Mouse (Mus musculus) layer of hippocampus, adult 18-20 months (tissue): Measurements from ENCODE around the gene Stam2. TPM values are rescaled to one million over a fixed set of nuclear protein-coding genes. Genes with fewer than 3 reads are reported as not detected.

Experiments used
- DNase-seq, 2 experiments: peaks; one replicate each; pipeline ENCODE4 v3.0.0; 2022; ENCODE audit warnings: low spot score in 2 of 2
- total RNA-seq, 2 experiments: library from RNA; stranded (reverse); gene quantifications; 2 replicates each; pipeline ENCODE4 v1.2.3; 2021

Gene Stam2
- total RNA-seq, 2 experiments from 2014 or later, result 22.2 to 23.2 TPM

DNA sequence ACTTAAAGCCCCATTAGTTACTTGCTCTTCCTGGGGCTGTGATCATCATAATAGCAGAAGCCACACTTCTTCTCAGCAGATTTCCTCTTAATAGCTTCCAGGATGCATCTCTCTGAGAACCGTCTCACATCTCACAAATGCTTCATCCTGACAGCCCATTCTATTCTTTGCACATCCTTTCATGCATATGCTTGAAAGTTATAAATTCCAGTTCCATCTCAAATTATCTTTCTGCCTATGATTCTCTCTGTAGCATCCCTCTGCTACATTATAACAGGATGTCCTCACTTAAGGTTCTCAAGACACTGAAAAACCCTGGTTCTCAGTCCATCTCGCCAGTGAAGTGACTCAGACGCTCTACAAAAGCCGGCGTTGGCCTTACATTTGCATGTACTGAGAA lies 85.4 kb downstream of the Stam2 start:
- no peak for DNase-seq

GRCm38 (mm10) chr2:52654541-52654940 lies 87.5 kb downstream of the Stam2 start:
- no peak for DNase-seq

DNA sequence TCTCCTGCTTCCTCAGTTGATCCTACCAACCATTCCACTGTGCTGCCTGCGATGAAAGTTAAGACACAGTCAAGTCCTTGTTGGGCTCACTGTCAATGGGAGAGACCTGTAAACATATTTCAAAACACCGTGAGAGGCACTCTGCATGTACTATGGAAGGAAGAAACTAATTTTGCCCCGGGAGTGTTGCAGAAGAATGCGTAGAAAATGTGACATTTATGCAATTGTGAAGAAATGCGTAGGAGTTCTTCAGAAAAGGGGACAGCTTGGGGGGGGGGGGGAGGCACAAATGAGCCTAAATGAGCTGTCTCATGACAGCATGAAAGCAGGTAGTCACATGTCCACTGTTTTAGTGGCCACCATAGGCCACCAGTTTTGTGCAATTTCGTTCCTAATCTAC lies 90.5 kb downstream of the Stam2 start:
- no peak for DNase-seq

GRCm38 (mm10) chr2:52647255-52647998 lies 94.7 kb downstream of the Stam2 start:
- DNase-seq, result no peak

DNA sequence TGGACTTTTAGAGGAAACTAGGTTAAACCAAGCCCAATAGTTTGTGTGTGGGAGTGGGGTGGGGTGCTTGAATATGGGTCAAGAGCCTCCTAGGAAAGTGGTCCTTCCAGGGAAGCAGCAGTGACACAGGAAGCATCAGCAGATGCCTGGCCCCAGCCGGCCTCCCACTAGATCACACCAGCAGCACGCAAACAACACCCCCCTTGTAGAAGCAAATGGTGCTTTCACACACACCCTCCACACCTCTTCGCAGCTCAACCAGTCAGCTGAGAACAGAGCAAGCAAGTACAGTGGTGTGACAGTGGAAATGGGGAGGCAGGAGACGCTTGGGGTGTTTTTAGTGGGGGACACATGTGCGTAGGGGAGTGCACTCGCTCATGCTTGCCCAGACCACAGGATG lies 98.4 kb downstream of the Stam2 start:
- no peak for DNase-seq

Other genes starting within 250 kb of the Stam2 start
- 10 to 100 TPM; 74.9 to 75.9 TPM for gene Cacnb4, start 65.5 kb downstream of the Stam2 start, total RNA-seq
- 10 to 100 TPM; 43.0 to 46.9 TPM for gene Fmnl2, start 115.6 kb upstream of the Stam2 start, total RNA-seq